Mouse (Mus musculus) frontal cortex, postnatal 10 days (tissue): ENCODE measurements around the gene Gfod2.
A peak's percentile ranks its signal among the peaks of the same experiment; 100 is the strongest.

Source experiments
- DNase-seq, 2 experiments: peaks; one replicate each; pipeline ENCODE4 v3.0.0; 2022; ENCODE audit warnings: low spot score in 2 of 2, mixed read lengths in 1 of 2

The Gfod2 gene

GRCm38 (mm10) chr8:105702731-105703415 lies 55.6 kb downstream of the Gfod2 start:
- DNase-seq = no peak

- no peak for DNase-seq
Measured at GRCm38 (mm10) chr8:105702001-105702401, 56.5 kb downstream of the Gfod2 start.

- DNase-seq = peak; percentile 88 to 94
Measured at GRCm38 (mm10) chr8:105700966-105701824, 57.3 kb downstream of the Gfod2 start, which contains the start of the genes Acd and Pard6a. Acd (minus strand) TSS chr8:105701102. Pard6a (plus strand) TSS chr8:105701148.

GRCm38 (mm10) chr8:105700566-105700965 lies 57.9 kb downstream of the Gfod2 start:
- DNase-seq = no peak

GRCm38 (mm10) chr8:105699488-105700215 lies 58.8 kb downstream of the Gfod2 start:
- no peak for DNase-seq

GRCm38 (mm10) chr8:105698734-105699133 lies 59.7 kb downstream of the Gfod2 start:
- DNase-seq = no peak

GRCm38 (mm10) chr8:105697196-105697780 lies 61.2 kb downstream of the Gfod2 start:
- DNase-seq = no peak

- DNase-seq = no peak
Measured at GRCm38 (mm10) chr8:105695080-105695780, 63.2 kb downstream of the Gfod2 start.

- peak in 1 of 2 experiments; percentile 54 for DNase-seq
Measured at GRCm38 (mm10) chr8:105694051-105694799, 64.2 kb downstream of the Gfod2 start.

- DNase-seq = peak in 1 of 2 experiments; percentile 74
Measured at GRCm38 (mm10) chr8:105693648-105694047, 64.8 kb downstream of the Gfod2 start.

GRCm38 (mm10) chr8:105692449-105693182 lies 65.8 kb downstream of the Gfod2 start:
- DNase-seq = no peak

GRCm38 (mm10) chr8:105690978-105691377 lies 67.5 kb downstream of the Gfod2 start:
- DNase-seq = no peak

GRCm38 (mm10) chr8:105689983-105690360 lies 68.5 kb downstream of the Gfod2 start:
- DNase-seq = no peak

- DNase-seq = no peak
Measured at GRCm38 (mm10) chr8:105689256-105689982, 69.0 kb downstream of the Gfod2 start.

GRCm38 (mm10) chr8:105688242-105688752 lies 70.2 kb downstream of the Gfod2 start:
- DNase-seq = no peak

- DNase-seq = no peak
Measured at GRCm38 (mm10) chr8:105687512-105687911, 71.0 kb downstream of the Gfod2 start.

- DNase-seq = no peak
Measured at GRCm38 (mm10) chr8:105686551-105686950, 71.9 kb downstream of the Gfod2 start.

- no peak for DNase-seq
Measured at GRCm38 (mm10) chr8:105685796-105686308, 72.6 kb downstream of the Gfod2 start, which contains the start of gene Carmil2. Carmil2 (plus strand) TSS chr8:105686274.
